Mouse (Mus musculus): ENCODE measurements around the gene Gba. TPM values are rescaled to one million over a fixed set of nuclear protein-coding genes. Genes with fewer than 3 reads are reported as not detected.
A peak's percentile ranks its signal among the peaks of the same experiment; 100 is the strongest.

Gba gene
- polyA plus RNA-seq, 1 experiment: 40.6 TPM

DNA sequence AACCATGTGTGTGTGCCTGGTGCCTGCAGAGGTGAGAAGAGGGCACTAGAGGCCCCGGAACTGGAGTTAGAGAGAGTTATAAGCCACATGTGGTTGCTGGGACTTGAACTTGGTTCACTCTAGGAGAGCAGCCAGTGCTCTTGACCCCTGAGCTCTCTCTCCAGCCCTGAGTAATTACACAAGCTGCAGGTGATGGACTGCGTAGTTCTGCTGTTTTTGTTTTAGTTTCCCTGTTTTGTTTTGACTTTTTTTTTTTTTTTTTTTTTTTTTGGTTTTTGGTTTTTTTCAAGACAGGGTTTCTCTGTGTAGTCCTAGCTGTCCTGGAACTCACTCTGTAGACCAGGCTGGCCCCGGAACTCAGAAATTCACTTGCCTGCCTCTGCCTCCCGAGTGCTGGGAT, 40.9 kb upstream of the Gba start:
- TF ChIP-seq MYOD1 (IDR thresholded peaks at IDR 0.05; ENCODE audit: control insufficient read depth, insufficient read length, low read depth) (no peak), CTCF (IDR thresholded peaks at IDR 0.05; ENCODE audit: control insufficient read depth, insufficient read depth, insufficient read length) (no peak), FOSL1 (IDR thresholded peaks at IDR 0.05; ENCODE audit: insufficient read depth, low read length, poor library complexity, severe bottlenecking) (no peak), CEBPB (IDR thresholded peaks at IDR 0.05; ENCODE audit: low read depth) (no peak), MAX (IDR thresholded peaks at IDR 0.05) (no peak), USF1 (IDR thresholded peaks at IDR 0.05; ENCODE audit: low read depth) (no peak), MYOG (IDR thresholded peaks at IDR 0.05; ENCODE audit: control insufficient read depth, extremely low read depth, insufficient read length) (no peak)
- Histone ChIP-seq H3K4me3 (ENCODE audit: insufficient read depth, poor library complexity, severe bottlenecking) (no peak overlapping the region), H3K27me3 (ENCODE audit: control insufficient read depth, insufficient read depth, insufficient read length) (peaks cover 17% of the 10 kb centered on the region), H3K79me2 (ENCODE audit: control insufficient read depth, insufficient read depth) (peaks cover 20% of the 10 kb centered on the region), H3K36me3 (ENCODE audit: control insufficient read depth, insufficient read depth) (peaks cover 4% of the 10 kb centered on the region), H3K79me3 (ENCODE audit: low read depth) (peaks cover 19% of the 10 kb centered on the region), H3ac (ENCODE audit: control insufficient read depth, insufficient read length, low read depth) (no peak overlapping the region)

DNA sequence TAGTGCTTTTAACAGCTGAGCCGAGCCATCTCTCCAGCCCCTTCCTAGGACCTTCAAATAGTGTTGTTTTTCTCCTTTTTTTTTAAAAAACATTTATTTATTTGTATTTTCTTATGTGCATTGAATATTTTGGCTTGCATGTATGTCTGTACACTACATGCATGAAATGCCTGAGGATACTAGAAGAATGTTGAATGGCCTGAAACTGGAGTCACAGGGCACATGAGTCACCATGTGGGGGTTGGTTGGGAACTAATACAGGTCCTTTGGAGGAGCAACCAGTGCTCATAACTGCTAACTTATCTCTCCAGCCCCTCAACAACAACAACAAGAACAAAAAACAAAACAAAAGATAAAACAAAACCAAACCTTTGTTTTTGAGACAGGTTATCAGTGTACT, 39.6 kb upstream of the Gba start:
- Histone ChIP-seq H3K27me3 (ENCODE audit: control insufficient read depth, insufficient read depth, insufficient read length) (peaks cover 6% of the 10 kb centered on the region), H3K79me2 (ENCODE audit: control insufficient read depth, insufficient read depth) (peaks cover 32% of the 10 kb centered on the region), H3ac (ENCODE audit: control insufficient read depth, insufficient read length, low read depth) (no peak overlapping the region), H3K79me3 (ENCODE audit: low read depth) (peaks cover 20% of the 10 kb centered on the region), H3K36me3 (ENCODE audit: control insufficient read depth, insufficient read depth) (peaks cover 18% of the 10 kb centered on the region), H3K4me3 (ENCODE audit: insufficient read depth, poor library complexity, severe bottlenecking) (no peak overlapping the region)
- TF ChIP-seq MAX (IDR thresholded peaks at IDR 0.05) (peak; percentile 38), CTCF (IDR thresholded peaks at IDR 0.05; ENCODE audit: control insufficient read depth, insufficient read depth, insufficient read length) (no peak), FOSL1 (IDR thresholded peaks at IDR 0.05; ENCODE audit: insufficient read depth, low read length, poor library complexity, severe bottlenecking) (peak; percentile 9), MYOG (IDR thresholded peaks at IDR 0.05; ENCODE audit: control insufficient read depth, extremely low read depth, insufficient read length) (no peak), CEBPB (IDR thresholded peaks at IDR 0.05; ENCODE audit: low read depth) (no peak), USF1 (IDR thresholded peaks at IDR 0.05; ENCODE audit: low read depth) (peak; percentile 96), MYOD1 (IDR thresholded peaks at IDR 0.05; ENCODE audit: control insufficient read depth, insufficient read length, low read depth) (no peak)

DNA sequence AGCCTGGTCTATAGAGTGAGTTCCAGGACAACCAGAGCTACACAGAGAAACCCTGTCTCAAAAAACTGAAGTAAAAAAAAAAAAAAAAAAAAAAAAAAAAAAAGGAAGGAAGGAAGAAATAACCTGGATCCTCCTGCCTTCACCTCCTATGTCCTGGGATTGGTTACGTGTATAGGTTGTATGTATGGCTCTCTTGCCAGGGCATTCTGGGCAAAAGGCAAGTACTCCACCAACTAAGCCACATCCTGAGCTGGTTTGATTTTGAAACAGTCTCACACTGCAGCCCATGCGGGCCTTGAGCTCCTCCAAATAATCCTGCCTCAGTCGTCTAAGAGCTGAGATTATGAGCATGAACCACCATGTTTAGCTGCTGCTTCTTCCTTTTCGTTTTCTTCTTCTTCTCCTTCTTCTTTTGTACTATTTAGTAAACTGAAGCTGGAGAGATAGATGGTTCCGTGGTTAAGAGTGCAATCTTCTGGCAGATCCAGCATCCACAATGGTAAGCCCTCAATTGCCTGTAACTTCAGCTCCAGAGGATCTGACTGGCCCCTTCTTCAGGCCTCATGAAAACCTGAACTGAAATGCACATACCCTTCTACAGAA, 39.0 kb upstream of the Gba start:
- TF ChIP-seq CTCF (IDR thresholded peaks at IDR 0.05; ENCODE audit: control insufficient read depth, insufficient read depth, insufficient read length): no peak
- no peak for TF ChIP-seq CEBPB (IDR thresholded peaks at IDR 0.05; ENCODE audit: low read depth)
- TF ChIP-seq MAX (IDR thresholded peaks at IDR 0.05): no peak
- no peak for TF ChIP-seq USF1 (IDR thresholded peaks at IDR 0.05; ENCODE audit: low read depth)
- TF ChIP-seq MYOG (IDR thresholded peaks at IDR 0.05; ENCODE audit: control insufficient read depth, extremely low read depth, insufficient read length): no peak
- TF ChIP-seq FOSL1 (IDR thresholded peaks at IDR 0.05; ENCODE audit: insufficient read depth, low read length, poor library complexity, severe bottlenecking): no peak
- no peak for TF ChIP-seq MYOD1 (IDR thresholded peaks at IDR 0.05; ENCODE audit: control insufficient read depth, insufficient read length, low read depth)

DNA sequence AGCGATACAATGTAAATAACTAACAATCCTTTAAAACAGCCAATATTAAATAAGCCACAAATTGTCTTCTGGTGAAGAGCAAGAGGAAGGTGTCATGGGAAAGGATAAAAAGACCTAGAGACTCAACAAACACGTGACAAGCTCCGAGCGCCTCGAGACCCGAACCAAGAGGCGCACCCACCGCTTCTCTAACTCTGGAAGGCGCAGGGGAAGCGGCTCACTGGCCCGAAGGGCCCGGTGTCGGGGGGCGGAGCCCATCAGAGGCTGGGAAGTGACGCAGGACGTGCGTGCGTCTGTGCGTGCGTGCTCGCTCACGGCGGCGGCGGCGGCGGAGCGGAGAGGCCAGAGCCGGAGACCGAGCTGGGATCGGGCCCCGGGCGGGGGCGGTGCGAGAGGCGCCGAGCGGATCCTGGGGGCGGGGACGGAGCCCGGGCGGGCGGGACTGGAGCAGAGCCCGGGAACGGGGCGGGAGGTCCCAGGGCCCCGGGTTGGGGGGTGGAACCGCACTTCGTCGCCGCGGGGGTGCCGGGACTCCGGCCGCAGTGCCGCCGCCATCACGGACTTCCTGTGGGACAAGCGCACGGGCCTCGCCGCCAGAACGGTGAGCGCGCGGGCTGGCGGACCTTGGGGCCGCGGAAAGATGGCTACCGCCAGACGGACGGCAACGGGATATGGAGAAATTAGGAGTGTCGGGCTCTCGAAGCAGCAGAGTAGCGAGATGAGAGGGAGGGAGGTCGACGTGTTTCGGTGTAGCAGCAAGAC, 38.0 kb upstream of the Gba start, which contains the start of gene Clk2:
Clk2 (plus strand) TSS at position 290 of the 762 bp plus-strand sequence.
- Histone ChIP-seq H3K79me2 (ENCODE audit: control insufficient read depth, insufficient read depth) (peaks cover 37% of the 10 kb centered on the region), H3K27me3 (ENCODE audit: control insufficient read depth, insufficient read depth, insufficient read length) (no peaks in the 10 kb centered on the region), H3K36me3 (ENCODE audit: control insufficient read depth, insufficient read depth) (peaks cover 33% of the 10 kb centered on the region), H3K4me3 (ENCODE audit: insufficient read depth, poor library complexity, severe bottlenecking) (peak within 1 kb of the TSS; percentile 60), H3ac (ENCODE audit: control insufficient read depth, insufficient read length, low read depth) (peak within 1 kb of the TSS; percentile 89), H3K79me3 (ENCODE audit: low read depth) (peaks cover 20% of the 10 kb centered on the region)
- TF ChIP-seq USF1 (IDR thresholded peaks at IDR 0.05; ENCODE audit: low read depth): peak; percentile 45
- TF ChIP-seq CEBPB (IDR thresholded peaks at IDR 0.05; ENCODE audit: low read depth): no peak

More for the DNA sequence above, 39.0 kb upstream of the Gba start:
- H3K36me3 ChIP-seq (ENCODE audit: control insufficient read depth, insufficient read depth): peaks cover 24% of the 10 kb centered on the region
- H3K27me3 ChIP-seq (ENCODE audit: control insufficient read depth, insufficient read depth, insufficient read length): no peaks in the 10 kb centered on the region
- H3ac ChIP-seq (ENCODE audit: control insufficient read depth, insufficient read length, low read depth): no peak overlapping the region
- H3K79me3 ChIP-seq (ENCODE audit: low read depth): peaks cover 20% of the 10 kb centered on the region
- H3K79me2 ChIP-seq (ENCODE audit: control insufficient read depth, insufficient read depth): peaks cover 37% of the 10 kb centered on the region
- peak overlapping the region; percentile 60 for H3K4me3 ChIP-seq (ENCODE audit: insufficient read depth, poor library complexity, severe bottlenecking)

DNA sequence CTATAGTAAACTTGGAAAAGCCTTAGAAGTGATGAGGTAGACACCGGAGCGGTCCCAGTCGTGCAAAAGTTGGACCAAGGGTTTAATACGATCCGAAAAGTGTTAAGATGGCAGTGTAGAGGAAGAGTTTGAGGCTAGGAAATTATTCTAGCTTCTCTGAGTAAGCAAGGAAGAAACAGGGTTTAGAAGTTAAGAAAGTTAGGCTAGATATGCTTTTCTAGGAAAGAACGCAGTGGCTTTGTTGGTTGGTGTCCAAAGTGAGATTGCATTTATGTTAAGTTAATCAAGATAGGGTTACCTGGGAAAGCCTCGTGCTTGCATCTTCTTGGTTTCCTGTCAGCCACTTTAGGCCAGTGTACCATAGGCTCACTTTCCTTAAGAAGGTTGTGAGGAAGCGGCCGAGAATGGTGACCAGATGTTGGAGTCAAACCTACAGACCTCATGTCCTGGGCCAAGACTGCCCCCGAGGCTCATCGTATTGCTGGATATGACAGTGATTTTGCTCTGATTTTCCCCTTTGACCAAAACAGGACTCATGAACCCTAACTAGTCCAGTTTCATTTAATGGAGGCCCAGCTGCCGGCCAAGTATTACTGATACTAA, 37.4 kb upstream of the Gba start:
- peak overlapping the region; percentile 60 for H3K4me3 ChIP-seq (ENCODE audit: insufficient read depth, poor library complexity, severe bottlenecking)
- no peaks in the 10 kb centered on the region for H3K27me3 ChIP-seq (ENCODE audit: control insufficient read depth, insufficient read depth, insufficient read length)
- TF ChIP-seq CEBPB (IDR thresholded peaks at IDR 0.05; ENCODE audit: low read depth) (no peak), USF1 (IDR thresholded peaks at IDR 0.05; ENCODE audit: low read depth) (no peak), CTCF (IDR thresholded peaks at IDR 0.05; ENCODE audit: control insufficient read depth, insufficient read depth, insufficient read length) (no peak), MYOG (IDR thresholded peaks at IDR 0.05; ENCODE audit: control insufficient read depth, extremely low read depth, insufficient read length) (no peak), FOSL1 (IDR thresholded peaks at IDR 0.05; ENCODE audit: insufficient read depth, low read length, poor library complexity, severe bottlenecking) (no peak), MAX (IDR thresholded peaks at IDR 0.05) (no peak), MYOD1 (IDR thresholded peaks at IDR 0.05; ENCODE audit: control insufficient read depth, insufficient read length, low read depth) (no peak)
- peaks cover 40% of the 10 kb centered on the region for H3K36me3 ChIP-seq (ENCODE audit: control insufficient read depth, insufficient read depth)
- peaks cover 20% of the 10 kb centered on the region for H3K79me3 ChIP-seq (ENCODE audit: low read depth)
- H3K79me2 ChIP-seq (ENCODE audit: control insufficient read depth, insufficient read depth): peaks cover 37% of the 10 kb centered on the region
- H3ac ChIP-seq (ENCODE audit: control insufficient read depth, insufficient read length, low read depth): peak overlapping the region; percentile 89
